Mouse (Mus musculus): ENCODE results near the gene Itpr1.

Itpr1 gene

GRCm38 (mm10) chr6:108212881-108213295, at the start of gene Itpr1:
Gene Itpr1 (plus strand): TSS chr6:108213096.
- DNase-seq: peak; percentile 98

- no peak for DNase-seq
These were observed 48.0 kb upstream of the Itpr1 start for GRCm38 (mm10) chr6:108164935-108165334.

- DNase-seq: no peak
These were observed 47.3 kb upstream of the Itpr1 start for GRCm38 (mm10) chr6:108165598-108165997.

GRCm38 (mm10) chr6:108167946-108168680, 44.8 kb upstream of the Itpr1 start:
- DNase-seq: no peak

GRCm38 (mm10) chr6:108168723-108169122, 44.2 kb upstream of the Itpr1 start:
- DNase-seq: no peak

- no peak for DNase-seq
These were observed 43.4 kb upstream of the Itpr1 start for GRCm38 (mm10) chr6:108169466-108169865.

GRCm38 (mm10) chr6:108172219-108172618, 40.7 kb upstream of the Itpr1 start:
- DNase-seq: no peak

- DNase-seq: no peak
These were observed 38.7 kb upstream of the Itpr1 start for GRCm38 (mm10) chr6:108174181-108174580.

GRCm38 (mm10) chr6:108179087-108179486, 33.8 kb upstream of the Itpr1 start:
- DNase-seq: no peak

GRCm38 (mm10) chr6:108184847-108185684, 27.8 kb upstream of the Itpr1 start, which contains the start of gene Sumf1:
Gene Sumf1 (minus strand): TSS chr6:108185582.
- DNase-seq: peak; percentile 94

- DNase-seq: no peak
These were observed 27.2 kb upstream of the Itpr1 start for GRCm38 (mm10) chr6:108185685-108186009.

- DNase-seq: no peak
These were observed 22.2 kb upstream of the Itpr1 start for GRCm38 (mm10) chr6:108190690-108191089.

- DNase-seq: no peak
These were observed 20.3 kb upstream of the Itpr1 start for GRCm38 (mm10) chr6:108192632-108193031.

GRCm38 (mm10) chr6:108196665-108197064, 16.2 kb upstream of the Itpr1 start:
- DNase-seq: no peak

- no peak for DNase-seq
These were observed 15.8 kb upstream of the Itpr1 start for GRCm38 (mm10) chr6:108197117-108197516.

GRCm38 (mm10) chr6:108198286-108198685, 14.6 kb upstream of the Itpr1 start:
- DNase-seq: no peak

- no peak for DNase-seq
These were observed 8.6 kb upstream of the Itpr1 start for GRCm38 (mm10) chr6:108204322-108204721.

- DNase-seq: no peak
These were observed 6.8 kb upstream of the Itpr1 start for GRCm38 (mm10) chr6:108206145-108206544.

- DNase-seq: no peak
These were observed 5.9 kb upstream of the Itpr1 start for GRCm38 (mm10) chr6:108206914-108207566.

- DNase-seq: no peak
These were observed 708 bp upstream of the Itpr1 start for GRCm38 (mm10) chr6:108211896-108212880.

- peak; percentile 16 for DNase-seq
These were observed 791 bp downstream of the Itpr1 start for GRCm38 (mm10) chr6:108213481-108214293.
